Mouse (Mus musculus) thymus, postnatal 36 days (tissue): ENCODE results near the gene Aimp1.
A peak's percentile ranks its signal among the peaks of the same experiment; 100 is the strongest.

Experiments used
- DNase-seq, 2 experiments: peaks; one replicate each; pipeline ENCODE4 v3.0.0; 2022; ENCODE audit warnings: mixed read lengths in 2 of 2

Gene Aimp1

DNA sequence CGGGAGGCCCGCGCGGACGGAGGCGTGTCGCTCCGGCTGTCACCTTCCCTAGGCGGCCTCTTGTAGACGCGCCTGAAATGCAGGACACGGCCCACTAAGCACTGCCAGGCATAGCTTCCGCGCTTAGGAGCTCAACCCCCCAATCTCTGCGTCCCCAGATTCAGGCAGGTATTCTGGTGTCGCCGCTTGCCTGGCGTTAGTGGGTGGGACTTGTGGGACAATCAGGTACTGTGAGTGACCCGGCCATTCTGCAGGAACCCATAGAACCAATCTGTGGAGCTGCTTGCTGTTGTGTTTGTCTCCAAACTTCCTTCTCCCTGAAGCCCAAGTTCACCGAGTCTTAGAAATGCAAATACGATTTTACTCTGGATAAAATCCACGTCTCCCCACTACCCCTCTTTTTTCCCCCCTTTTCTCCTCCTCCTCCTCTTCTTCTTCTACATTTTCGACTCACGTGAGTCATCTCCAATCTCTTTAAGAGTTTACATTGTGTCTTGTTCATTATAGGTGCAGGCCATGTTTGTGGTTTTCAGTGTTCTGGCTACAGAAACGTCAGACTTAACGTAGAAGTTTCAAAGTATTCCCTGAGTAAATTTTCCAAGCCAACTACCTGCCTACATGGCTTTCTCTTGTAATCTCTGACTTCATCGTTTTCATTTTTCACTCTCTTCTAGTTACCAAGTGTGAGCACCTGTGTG, at the start of gene Aimp1:
Aimp1 (minus strand) TSS at position 140 of the 698 bp plus-strand sequence.
- DNase-seq, result no peak

DNA sequence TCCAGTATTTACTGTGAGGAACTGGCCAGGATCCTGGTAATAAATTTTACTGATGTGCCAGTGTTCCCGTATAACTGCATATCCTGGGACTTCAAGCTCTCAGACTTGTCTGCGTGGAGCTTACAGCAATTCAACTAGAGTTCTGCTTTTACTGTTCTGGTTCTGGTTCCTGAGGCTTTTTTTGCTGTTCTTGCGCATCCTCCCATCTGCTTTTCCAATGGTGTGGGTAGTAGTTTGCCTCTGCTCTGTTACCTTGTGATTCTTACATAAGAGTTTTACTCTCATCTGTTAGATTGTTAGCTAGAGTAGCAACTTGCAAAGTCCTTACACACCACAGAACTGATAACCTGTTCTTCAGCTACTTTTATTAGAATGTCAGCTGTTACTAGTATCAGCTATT, 40.2 kb upstream of the Aimp1 start:
- DNase-seq, result no peak

DNA sequence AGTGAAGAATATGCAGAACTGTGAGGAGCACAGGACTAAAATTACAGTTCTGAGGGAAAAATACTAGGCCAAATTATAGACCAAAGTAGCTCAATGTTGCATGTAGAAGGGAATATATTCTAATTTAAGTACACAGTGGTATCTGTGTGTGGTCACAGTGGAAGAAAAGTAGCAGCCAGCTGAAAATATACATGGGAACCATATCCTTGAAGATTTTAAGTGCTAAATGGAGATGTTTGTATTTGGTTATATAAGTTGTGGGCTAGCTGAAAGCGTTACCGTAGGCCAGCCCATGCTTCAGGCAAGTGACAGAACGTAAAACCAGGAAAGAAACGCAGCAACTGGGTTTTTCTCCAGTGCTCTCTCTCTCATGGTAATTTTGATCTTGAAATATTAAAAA, 33.1 kb upstream of the Aimp1 start:
- no peak for DNase-seq

DNA sequence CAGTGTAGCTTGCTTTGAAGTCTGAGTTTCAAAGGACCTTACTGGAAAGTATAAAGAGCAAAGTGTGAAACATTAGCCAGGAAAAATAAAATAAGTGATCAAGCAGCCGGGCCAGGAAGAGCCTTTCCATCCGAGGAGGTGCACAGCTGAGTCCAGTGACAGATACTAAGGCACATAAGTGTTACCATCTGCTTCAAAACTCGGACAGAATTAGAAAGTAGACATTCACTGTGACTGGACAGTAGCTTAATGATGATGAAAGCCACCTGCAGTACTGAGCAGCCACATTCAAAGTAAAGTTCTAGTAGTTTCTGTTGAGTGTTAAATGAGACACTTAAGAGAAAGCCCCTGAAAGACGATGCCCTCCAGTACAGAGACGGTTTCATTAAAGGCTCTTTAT, 29.7 kb upstream of the Aimp1 start:
- no peak for DNase-seq

DNA sequence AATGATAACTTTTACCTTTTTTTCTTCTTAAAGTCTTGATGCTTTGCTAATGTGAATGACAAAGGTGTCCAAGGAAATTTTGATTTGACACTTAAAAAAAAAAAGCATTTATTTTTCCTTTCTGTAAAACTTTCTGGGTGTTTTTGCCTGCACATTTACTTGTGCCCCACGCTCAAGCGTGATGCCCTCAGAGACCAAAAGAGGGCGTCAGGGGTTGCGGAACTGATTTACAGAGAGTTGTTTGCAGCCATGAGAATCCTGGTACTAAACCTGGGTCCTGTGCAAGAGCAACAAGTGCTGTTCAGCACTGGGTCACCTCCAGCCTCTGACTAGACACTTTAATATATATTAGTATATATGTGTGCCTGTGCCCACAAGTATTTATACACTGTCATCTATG, 22.8 kb upstream of the Aimp1 start:
- no peak for DNase-seq

DNA sequence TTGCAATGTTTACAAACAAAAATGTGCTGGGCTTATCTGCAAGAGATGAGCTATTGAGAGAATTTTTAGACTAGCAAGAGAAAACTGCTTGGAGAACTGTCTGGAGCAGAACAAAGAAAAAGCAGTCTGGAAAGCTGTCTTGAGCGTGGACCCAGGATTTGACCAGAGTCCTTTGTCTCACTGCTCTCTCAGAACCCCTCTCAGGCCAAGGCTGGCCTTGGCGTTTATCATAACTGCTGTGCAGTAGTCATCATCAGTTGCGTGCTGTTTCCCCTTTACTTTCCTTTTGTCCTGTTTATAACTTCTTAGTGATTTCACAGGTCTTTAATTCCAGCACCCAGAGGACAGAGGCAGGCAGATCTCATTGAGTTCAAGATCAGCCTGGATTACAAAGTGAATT, 20.0 kb upstream of the Aimp1 start:
- no peak for DNase-seq

DNA sequence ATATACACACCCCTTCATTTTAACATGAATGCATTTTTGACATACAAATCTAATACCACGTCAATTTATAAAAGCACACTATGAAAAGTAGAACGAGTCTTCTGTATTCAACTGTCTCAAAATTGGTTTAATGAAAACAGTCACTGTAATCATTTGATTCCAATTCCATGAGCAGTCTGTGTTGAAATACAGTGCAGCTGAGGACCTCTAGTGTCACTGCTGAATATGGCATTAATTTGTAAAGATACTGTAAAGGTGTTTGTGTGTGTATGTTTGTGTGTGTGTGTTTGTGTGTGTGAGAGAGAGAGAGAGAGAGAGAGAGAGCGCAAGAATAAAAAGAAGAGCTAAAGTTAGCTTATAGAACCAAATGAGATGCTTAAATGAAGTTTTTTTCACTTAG, 17.2 kb upstream of the Aimp1 start:
- no peak for DNase-seq

DNA sequence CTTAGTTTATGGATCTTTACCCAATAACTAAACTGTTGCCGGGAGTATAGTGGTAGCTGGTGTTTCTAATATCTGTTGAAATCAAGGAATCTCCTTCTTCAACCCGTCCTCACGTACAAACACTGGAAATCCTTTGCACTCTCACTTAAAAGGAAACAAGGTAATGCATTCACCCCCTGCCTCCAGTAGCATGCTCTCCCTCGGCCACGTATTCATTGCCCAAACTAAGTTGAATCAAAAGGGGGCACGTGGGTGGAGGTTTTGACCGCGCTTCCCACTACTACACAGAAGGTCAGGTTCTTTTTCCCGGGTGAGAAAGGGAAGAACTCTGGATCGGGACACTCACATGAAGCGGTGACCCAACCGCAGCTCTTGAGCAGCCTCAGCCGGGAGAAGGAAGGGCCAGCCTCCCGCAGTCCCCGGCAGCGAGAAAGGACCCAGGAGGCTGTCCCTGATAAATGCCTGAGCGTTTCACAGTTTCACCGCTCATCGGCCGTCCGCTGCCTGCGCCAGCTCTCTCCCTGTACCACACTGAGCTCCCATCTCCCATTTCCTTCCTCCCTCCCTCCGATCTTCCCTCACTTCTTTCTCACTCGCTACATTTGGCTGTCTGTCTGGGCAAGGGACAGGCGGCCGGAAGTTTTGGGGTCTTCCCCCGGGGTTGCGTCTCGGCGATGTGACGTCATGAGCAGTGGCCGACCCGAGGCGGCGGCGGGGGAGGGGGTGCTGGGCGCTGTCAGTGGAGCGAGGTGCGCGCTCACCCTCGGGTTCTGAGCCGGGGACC, 531 bp downstream of the Aimp1 start, which contains the start of gene Tbck:
Tbck (plus strand) TSS at position 698 of the 784 bp plus-strand sequence.
- DNase-seq, result peak; percentile 92 to 93

DNA sequence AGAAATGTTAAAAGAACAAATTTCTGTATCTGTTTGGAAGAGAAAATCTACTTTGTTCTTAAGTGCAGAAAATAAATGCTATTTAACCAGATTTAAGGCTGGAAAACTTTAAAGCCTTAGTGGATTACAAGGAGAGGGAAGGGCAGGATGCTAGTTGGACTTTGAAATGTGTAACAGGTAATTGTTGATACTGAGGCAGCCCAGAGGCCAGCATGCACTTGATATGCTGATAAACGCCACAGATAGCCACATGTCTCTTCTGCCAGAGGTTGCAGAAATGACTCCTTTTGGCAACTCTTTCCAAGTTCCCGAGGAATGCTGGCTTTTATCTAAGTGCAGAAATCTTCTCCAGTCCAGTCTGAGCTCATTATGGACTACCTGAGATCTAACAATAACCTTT, 6.7 kb downstream of the Aimp1 start:
- DNase-seq, result no peak

DNA sequence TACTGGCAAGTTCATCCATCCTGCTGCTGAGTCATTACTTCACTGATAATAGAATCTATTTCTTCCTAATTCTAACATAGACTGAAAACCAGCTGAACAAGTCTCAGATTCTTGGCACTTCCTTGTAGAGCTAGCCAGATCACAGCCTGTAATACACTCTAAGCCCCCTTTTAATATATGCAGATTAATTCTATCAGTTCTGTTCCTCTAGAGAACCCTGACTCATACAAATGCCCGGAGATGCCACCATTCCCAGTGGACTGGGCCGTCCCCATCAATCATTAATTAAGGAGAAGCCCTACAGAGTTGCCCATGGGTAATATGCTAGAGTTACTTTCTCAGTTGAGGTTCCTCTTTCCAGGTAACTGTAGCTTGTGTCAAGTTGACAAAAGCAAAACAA, 28.2 kb downstream of the Aimp1 start:
- DNase-seq, result no peak

DNA sequence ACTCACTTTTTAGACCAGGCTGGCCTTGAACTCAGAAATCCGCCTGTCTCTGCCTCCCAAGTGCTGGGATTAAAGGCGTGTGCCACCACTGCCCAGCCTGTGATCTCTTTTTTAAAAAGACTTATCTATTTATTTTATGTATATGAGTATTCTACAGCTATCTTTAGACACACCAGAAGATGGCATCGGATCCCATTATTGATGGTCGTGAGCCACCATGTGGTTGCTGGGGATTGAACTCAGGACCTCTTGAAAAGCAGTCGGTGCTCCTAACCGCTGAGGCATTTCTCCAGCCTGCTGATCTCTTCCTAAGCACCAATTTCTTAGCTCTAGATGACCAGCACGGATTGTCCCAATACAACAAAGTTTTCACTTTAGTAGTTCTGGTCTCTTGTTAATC, 30.2 kb downstream of the Aimp1 start:
- no peak for DNase-seq

DNA sequence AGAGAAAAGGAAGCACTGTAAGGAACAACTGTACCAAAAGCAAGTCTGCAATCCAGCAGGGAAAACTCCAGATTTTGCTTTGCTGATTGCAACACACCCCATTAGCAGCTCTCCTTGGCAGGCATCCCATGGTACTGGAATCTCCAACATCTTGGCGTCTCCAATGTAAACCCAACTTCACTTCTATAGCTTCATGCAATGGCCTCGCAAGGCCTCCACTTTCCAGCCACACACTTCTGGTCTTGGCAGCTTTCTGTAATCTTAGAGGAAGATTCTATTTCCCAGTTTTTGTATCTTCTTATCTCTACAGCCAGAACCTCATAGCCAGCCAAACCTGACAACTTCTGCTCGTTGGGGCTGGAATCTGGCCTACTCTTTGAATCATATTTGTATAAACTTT, 32.4 kb downstream of the Aimp1 start:
- no peak for DNase-seq

DNA sequence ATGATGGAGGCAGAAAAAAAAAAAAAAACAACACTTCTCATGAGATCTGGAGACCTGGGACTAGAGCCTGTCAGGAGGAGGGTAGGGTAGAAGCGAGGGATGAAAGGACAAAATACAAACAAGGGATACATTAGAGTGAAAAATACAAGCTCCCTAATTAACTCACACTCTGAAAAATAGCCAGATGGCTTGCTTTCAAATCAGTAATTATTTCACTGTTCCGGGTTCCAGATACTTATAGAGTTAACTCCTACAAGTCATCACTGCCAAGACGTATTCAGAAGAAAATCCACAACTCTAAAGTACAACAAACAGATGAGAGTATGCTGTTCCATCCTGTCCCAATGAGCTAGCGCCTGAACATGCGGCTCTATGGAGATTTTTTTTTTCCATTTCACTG, 34.0 kb downstream of the Aimp1 start:
- no peak for DNase-seq

DNA sequence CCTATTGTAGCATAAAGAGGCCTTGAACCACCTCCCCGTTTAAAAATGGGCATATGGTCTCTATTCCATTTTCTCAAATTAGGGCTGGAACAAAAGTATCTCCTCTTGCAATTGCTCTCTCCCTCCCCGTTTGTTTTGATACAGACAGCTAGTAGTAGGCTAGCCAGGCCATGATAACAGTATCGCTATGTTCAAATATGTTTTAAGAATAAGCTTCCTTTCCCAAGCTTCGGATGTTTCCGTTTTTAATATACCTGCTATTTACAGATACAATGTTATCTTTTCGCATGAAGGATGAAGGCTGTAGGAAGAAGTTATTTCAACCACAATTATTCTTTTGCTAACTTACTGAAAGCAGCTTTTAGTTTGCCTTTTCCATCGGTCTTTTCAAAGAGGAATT, 34.8 kb downstream of the Aimp1 start:
- DNase-seq, result no peak

DNA sequence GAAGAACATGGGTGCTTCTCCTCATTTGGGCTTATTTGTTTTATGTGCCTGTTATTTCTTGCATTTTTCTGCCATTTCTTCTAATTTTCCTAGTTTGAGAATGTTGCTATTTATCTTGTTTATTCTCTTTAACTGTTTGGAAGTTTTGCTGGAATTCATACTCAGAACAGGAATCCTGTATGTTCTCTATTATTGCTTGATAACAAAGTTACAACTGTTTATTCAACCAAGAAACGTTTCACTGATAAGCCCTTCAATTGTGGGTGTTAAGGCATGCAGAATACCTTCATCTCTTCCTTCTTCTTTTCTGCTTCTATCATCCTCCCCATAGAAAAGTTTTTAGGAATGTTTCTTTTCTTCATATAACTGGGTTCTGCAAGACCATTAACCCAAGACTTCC, 37.4 kb downstream of the Aimp1 start:
- no peak for DNase-seq

DNA sequence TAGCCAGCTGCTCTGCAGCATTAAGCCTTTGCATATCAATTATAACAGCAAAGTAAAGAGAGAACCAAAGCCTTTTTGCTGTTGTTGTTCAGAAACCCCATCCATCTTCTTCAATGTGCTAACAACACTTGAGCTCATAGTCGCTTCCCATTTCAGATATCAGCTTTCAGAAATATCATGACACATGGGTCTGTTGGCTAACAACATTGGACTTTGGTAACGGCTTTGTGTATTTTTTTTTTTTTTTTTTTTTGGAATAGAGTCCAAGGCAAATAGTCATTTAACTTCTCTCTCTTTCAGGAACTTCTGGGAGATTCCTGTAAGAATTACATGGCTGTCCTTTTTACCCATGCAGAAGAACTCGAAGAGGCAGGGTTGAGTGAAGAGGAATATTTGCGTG, 40.1 kb downstream of the Aimp1 start:
- no peak for DNase-seq

DNA sequence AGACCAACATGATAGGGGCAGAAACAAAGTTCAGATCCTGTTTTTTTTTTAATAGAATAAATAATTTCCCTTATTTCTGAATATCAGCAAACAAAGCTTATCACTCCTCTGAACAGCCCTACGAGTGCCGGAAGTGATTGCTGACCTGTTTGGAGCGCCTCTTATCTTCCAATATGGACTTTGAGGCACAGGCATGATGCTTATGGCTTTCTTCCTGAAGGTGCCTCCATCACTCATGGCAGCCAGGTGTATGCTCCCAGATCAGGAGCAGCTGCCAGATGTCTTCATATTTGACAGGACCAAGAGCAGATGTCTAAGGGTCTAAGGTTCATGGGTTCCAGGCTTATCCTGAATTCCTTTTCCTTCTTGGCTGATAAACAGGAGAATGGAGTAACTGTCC, 47.1 kb downstream of the Aimp1 start:
- DNase-seq, result no peak

DNA sequence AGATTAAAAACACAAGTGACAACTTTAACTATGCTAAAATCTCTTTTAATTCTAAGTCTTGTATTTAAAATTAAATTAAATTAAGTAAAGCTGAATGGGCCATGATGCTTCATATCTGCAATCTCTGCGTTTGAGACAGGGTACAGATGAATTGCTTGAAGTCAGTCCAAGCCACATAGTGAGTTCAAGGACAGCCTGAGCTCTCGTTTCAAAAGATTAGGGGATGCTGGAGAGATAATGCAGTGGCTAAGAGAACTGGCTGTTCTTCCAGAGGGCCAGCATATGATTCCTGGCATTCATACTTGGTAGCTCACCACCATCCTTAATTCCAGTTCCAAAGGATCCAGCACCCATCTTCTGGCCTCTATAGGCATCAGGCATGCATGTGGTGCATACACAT, 50.9 kb downstream of the Aimp1 start:
- no peak for DNase-seq

DNA sequence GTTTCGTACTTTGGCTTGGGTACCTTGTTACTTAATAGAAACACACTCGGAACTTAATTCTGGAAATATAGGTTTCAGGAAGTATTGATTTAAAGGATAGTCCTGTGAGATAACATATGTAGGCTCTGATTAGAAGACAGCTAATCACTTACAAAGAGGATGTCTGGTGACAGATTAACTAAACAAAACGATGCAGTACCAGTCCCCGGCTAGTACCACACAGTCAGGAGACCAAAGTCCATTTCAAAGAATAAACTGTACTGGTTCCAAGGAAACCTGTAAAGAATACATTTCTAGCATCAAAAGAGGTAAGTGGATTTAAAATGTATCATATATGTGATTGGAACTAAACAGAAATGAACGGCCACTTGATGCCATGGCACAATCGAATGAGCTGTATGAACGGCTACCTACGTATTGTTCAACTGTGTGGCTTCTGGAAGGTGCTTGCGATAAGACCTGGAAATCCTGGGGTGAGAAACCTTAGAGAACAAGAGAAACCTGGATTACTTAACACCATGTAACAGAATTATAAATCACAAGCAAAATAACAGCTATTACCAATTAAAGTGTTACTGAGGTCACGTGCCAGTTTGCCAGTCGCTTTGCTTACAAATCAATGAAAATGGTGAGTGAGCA, 54.5 kb downstream of the Aimp1 start, which contains the start of gene Gimd1:
Gimd1 (plus strand) TSS at position 220 of the 639 bp plus-strand sequence.
- DNase-seq, result no peak

DNA sequence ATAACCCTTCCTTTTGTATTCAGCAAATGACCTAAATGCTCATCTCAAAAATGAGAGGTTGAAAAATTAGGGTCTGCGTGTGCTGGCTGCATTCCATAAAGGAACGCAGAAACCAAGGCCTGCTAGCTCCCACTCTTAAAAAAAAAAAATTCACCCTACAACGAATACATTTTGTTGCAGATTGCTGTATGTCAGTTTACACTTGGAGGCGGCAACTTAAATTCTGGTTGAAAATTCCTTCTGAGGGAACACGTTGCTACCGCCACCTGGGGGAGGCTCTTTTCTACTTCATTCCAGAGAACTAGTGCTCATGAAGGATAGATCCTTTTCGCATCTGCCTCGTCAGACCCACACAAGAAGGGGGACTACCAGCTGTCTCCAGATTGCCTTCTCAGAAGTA, 55.4 kb downstream of the Aimp1 start:
- no peak for DNase-seq
